Mouse (Mus musculus) T-helper 17 cell (primary cell): Measurements from ENCODE around the gene Phf7.

ENCODE experiments used
- in situ Hi-C, 2 experiments: fragments of 300-600 bp; cut with MboI, MseI; formaldehyde crosslinking; loops; 1 replicate in 1 of 2; 2 replicates in 1 of 2; pipeline ENCODE4 v1.15.1; 2025; ENCODE audit warnings: high pct_unique_total_duplicates in 2 of 2

The Phf7 gene

GRCm38 (mm10) chr14:31251084-31251604 lies at the start of gene Phf7, which contains the start of gene Bap1:
Phf7 (minus strand) TSS chr14:31251317.
Bap1 (plus strand) TSS chr14:31251450.
- in situ Hi-C loops, result no loop called here

- in situ Hi-C loops, result no loop called here
Measured at GRCm38 (mm10) chr14:31285728-31286127, 34.6 kb upstream of the Phf7 start.

- in situ Hi-C loops, result loop anchor here (5.0 kb wide), 1 partner anchor 200 kb away; no protein-coding TSS in a partner anchor
Measured at GRCm38 (mm10) chr14:31272164-31272563, 21.0 kb upstream of the Phf7 start.

GRCm38 (mm10) chr14:31271121-31271520 lies 20.0 kb upstream of the Phf7 start:
- in situ Hi-C loops, result loop anchor here (5.0 kb wide), 1 partner anchor 201 kb away; no protein-coding TSS in a partner anchor

GRCm38 (mm10) chr14:31269456-31270100 lies 18.5 kb upstream of the Phf7 start:
- in situ Hi-C loops, result loop anchor here (5.0 kb wide), 1 partner anchor 203 kb away; no protein-coding TSS in a partner anchor

- in situ Hi-C loops, result no loop called here
Measured at GRCm38 (mm10) chr14:31268301-31269001, 17.3 kb upstream of the Phf7 start.

GRCm38 (mm10) chr14:31267649-31268048 lies 16.5 kb upstream of the Phf7 start:
- in situ Hi-C loops, result no loop called here

- in situ Hi-C loops, result no loop called here
Measured at GRCm38 (mm10) chr14:31260932-31261331, 9.8 kb upstream of the Phf7 start.

- in situ Hi-C loops, result no loop called here
Measured at GRCm38 (mm10) chr14:31260374-31260773, 9.3 kb upstream of the Phf7 start.

GRCm38 (mm10) chr14:31258476-31259050 lies 7.4 kb upstream of the Phf7 start:
- in situ Hi-C loops, result no loop called here

GRCm38 (mm10) chr14:31252091-31252490 lies 974 bp upstream of the Phf7 start:
- in situ Hi-C loops, result no loop called here

GRCm38 (mm10) chr14:31251626-31252025 lies 509 bp upstream of the Phf7 start:
- in situ Hi-C loops, result no loop called here

- in situ Hi-C loops, result no loop called here
Measured at GRCm38 (mm10) chr14:31250222-31251083, 664 bp downstream of the Phf7 start.

GRCm38 (mm10) chr14:31248396-31248795 lies 2.7 kb downstream of the Phf7 start:
- in situ Hi-C loops, result no loop called here

GRCm38 (mm10) chr14:31245946-31246345 lies 5.2 kb downstream of the Phf7 start:
- in situ Hi-C loops, result no loop called here

GRCm38 (mm10) chr14:31244777-31245176 lies 6.3 kb downstream of the Phf7 start:
- in situ Hi-C loops, result no loop called here

GRCm38 (mm10) chr14:31240528-31240927 lies 10.6 kb downstream of the Phf7 start:
- in situ Hi-C loops, result no loop called here

- in situ Hi-C loops, result no loop called here
Measured at GRCm38 (mm10) chr14:31237101-31237882, 13.8 kb downstream of the Phf7 start.

- in situ Hi-C loops, result no loop called here
Measured at GRCm38 (mm10) chr14:31233996-31234591, 17.0 kb downstream of the Phf7 start.
